In genomic region chr19:47089718-47090525, GRCm38 (mm10) we compare ENCODE assay signal across 8 mouse cellular contexts. TPM values are rescaled to one million over a fixed set of nuclear protein-coding genes. Genes with fewer than 3 reads are reported as not detected.
A peak's percentile ranks its signal among the peaks of the same experiment; 100 is the strongest.
DNase-seq lines count a peak whose midpoint lies in the region; ATAC-seq and TF ChIP-seq lines count a peak whose summit lies in the region.

No protein-coding gene starts in this region.

- ATAC-seq in heart, embryonic 15.5 days (replicated peaks; ENCODE audit: insufficient number of reproducible peaks, insufficient read depth, low FRiP score, low read depth): peak; percentile 60
- ATAC-seq in CD4-positive, CD25-positive, alpha-beta regulatory T cell, adult 4 months: peak; percentile 32
- ATAC-seq in forebrain, postnatal 0 days: peak; percentile 57
- peak; percentile 66 for ATAC-seq in limb, embryonic 12.5 days (ENCODE audit: insufficient number of reproducible peaks, insufficient read depth, low FRiP score, low TSS enrichment, low read depth)

- H3ac ChIP-seq in myocyte (ENCODE audit: control insufficient read depth, insufficient read length): peak overlapping the region; percentile 75

- peak overlapping the region; percentile 93 for H3K27ac ChIP-seq in heart, embryonic 15.5 days
- H3K27ac ChIP-seq in forebrain, postnatal 0 days (ENCODE audit: low read depth, low read length): peak overlapping the region; percentile 87
- peak overlapping the region; percentile 83 for H3K27ac ChIP-seq in limb, embryonic 12.5 days

- WGBS in heart, embryonic 15.5 days: under 1% methylated on average over 36 of the region's 36 CpGs
- 2% methylated on average over 36 of the region's 36 CpGs for WGBS in forebrain, postnatal 0 days
- 2% methylated on average over 36 of the region's 36 CpGs for WGBS in limb, embryonic 12.5 days

- intact Hi-C loops in heart, postnatal 36 days (cut with DNase I): loop anchor here (1.0 kb wide), 1 partner anchor 22 kb away; no protein-coding TSS in a partner anchor

- TF ChIP-seq CTCF in forebrain, postnatal 0 days (IDR thresholded peaks at IDR 0.05; ENCODE audit: low read depth): no peak

- peaks cover 20% of the 10 kb centered on the region for H3K36me3 ChIP-seq in heart, embryonic 15.5 days
- peaks cover 22% of the 10 kb centered on the region for H3K36me3 ChIP-seq in forebrain, postnatal 0 days (ENCODE audit: insufficient read depth)
- H3K36me3 ChIP-seq in limb, embryonic 12.5 days: peaks cover 43% of the 10 kb centered on the region
- H3K36me3 ChIP-seq in myocyte (ENCODE audit: control insufficient read depth, insufficient read depth): peaks cover 35% of the 10 kb centered on the region

- H3K4me3 ChIP-seq in heart, embryonic 15.5 days: peak overlapping the region; percentile 80
- H3K4me3 ChIP-seq in forebrain, postnatal 0 days (ENCODE audit: low read depth, low read length): peak overlapping the region; percentile 92
- peak overlapping the region; percentile 94 for H3K4me3 ChIP-seq in limb, embryonic 12.5 days (replicated peaks)
- peak overlapping the region; percentile 100 for H3K4me3 ChIP-seq in myocyte

- H3K27me3 ChIP-seq in heart, embryonic 15.5 days: no peaks in the 10 kb centered on the region
- H3K27me3 ChIP-seq in forebrain, postnatal 0 days (ENCODE audit: insufficient read depth, low read length): no peaks in the 10 kb centered on the region
- no peaks in the 10 kb centered on the region for H3K27me3 ChIP-seq in limb, embryonic 12.5 days
- no peaks in the 10 kb centered on the region for H3K27me3 ChIP-seq in myocyte (ENCODE audit: control insufficient read depth, insufficient read depth, insufficient read length)

- H3K4me1 ChIP-seq in heart, embryonic 15.5 days (replicated peaks): peaks cover 22% of the 10 kb centered on the region
- H3K4me1 ChIP-seq in forebrain, postnatal 0 days (ENCODE audit: insufficient read depth): peaks cover 11% of the 10 kb centered on the region; the same call in 1 of the 2 replicates
- peaks cover 17% of the 10 kb centered on the region for H3K4me1 ChIP-seq in limb, embryonic 12.5 days (replicated peaks)

- no peak for TF ChIP-seq POLR2A in myocyte (IDR thresholded peaks at IDR 0.05; ENCODE audit: insufficient read length, low read depth)

- H3K4me2 ChIP-seq in heart, embryonic 15.5 days: peak overlapping the region; percentile 66
- peak overlapping the region; percentile 66 for H3K4me2 ChIP-seq in forebrain, postnatal 0 days (ENCODE audit: low read depth)
- H3K4me2 ChIP-seq in limb, embryonic 12.5 days: peak overlapping the region; percentile 74
- H3K4me2 ChIP-seq in myocyte (ENCODE audit: low read depth): peak overlapping the region; percentile 100

- H3K9ac ChIP-seq in heart, embryonic 15.5 days: peak overlapping the region; percentile 97
- H3K9ac ChIP-seq in forebrain, postnatal 0 days: peak overlapping the region; percentile 98
- peak overlapping the region; percentile 98 for H3K9ac ChIP-seq in limb, embryonic 12.5 days (replicated peaks)

- DNase-seq in heart, postnatal 36 days: no peak
- peak; percentile 24 for DNase-seq in T-cell, adult 2 months (ENCODE audit: low spot score)
- DNase-seq in forebrain, postnatal 0 days: peak; percentile 23
- no peak for DNase-seq in layer of hippocampus, adult 11-12 months (ENCODE audit: low spot score)

- H3K79me2 ChIP-seq in myocyte (ENCODE audit: control insufficient read depth, insufficient read depth): peaks cover 82% of the 10 kb centered on the region

- H3K9me3 ChIP-seq in heart, embryonic 15.5 days (replicated peaks): no peaks in the 10 kb centered on the region
- H3K9me3 ChIP-seq in forebrain, postnatal 0 days (ENCODE audit: low read length): no peaks in the 10 kb centered on the region
- H3K9me3 ChIP-seq in limb, embryonic 12.5 days: no peaks in the 10 kb centered on the region

TF ChIP-seq in myocyte, 11 proteins besides CTCF, POLR2A, EP300 and RAD21:
- TF ChIP-seq REST (IDR thresholded peaks at IDR 0.05; ENCODE audit: insufficient read depth, insufficient read length): no peak
- TF ChIP-seq TCF3 (IDR thresholded peaks at IDR 0.05; ENCODE audit: insufficient read length, low read depth): no peak
- no peak for TF ChIP-seq SRF (IDR thresholded peaks at IDR 0.05; ENCODE audit: control insufficient read depth, insufficient read length, low read depth)
- TF ChIP-seq MYOD1 (IDR thresholded peaks at IDR 0.05; ENCODE audit: control insufficient read depth in 1 of 3, insufficient read length in 2 of 3, low read depth in 2 of 3): no peak
- no peak for TF ChIP-seq E2F4 (IDR thresholded peaks at IDR 0.05; ENCODE audit: insufficient read depth)
- TF ChIP-seq CEBPB (IDR thresholded peaks at IDR 0.05; ENCODE audit: insufficient read depth, poor library complexity, severe bottlenecking): no peak

RNA-seq across cellular contexts. Expression of gene Usmg5, which starts 0.5 kb away (rescaled TPM):
- 1,922 and 3,380 TPM in 2 replicates for polyA plus RNA-seq in heart, embryonic 15.5 days (2015; fragmentation: Nextera tagmentation; extraction: Ambion mirVana)
- total RNA-seq in heart, postnatal 36 days (2021): 1,000 to 10,000 TPM; 2,349 to 2,453 TPM
- 100 to 1,000 TPM; 175 to 307 TPM for polyA plus RNA-seq in CD4-positive, CD25-positive, alpha-beta regulatory T cell, adult 4 months (2017; shearing (Covaris generic))
- 734 and 873 TPM in 2 replicates for total RNA-seq in forebrain, postnatal 0 days (2014; rRNA removed)
- 1,990 and 2,687 TPM in 2 replicates for polyA plus RNA-seq in forebrain, postnatal 0 days (2015; fragmentation: Nextera tagmentation; extraction: Ambion mirVana)
- 1,343 and 1,446 TPM in 2 replicates for polyA plus RNA-seq in limb, embryonic 12.5 days (2016; fragmentation: Nextera tagmentation; extraction: Ambion mirVana)
- 1,012 TPM for polyA plus RNA-seq in myocyte (2012; fragmentation: generic; extraction: Trizol)

RNA-seq across cellular contexts. Expression of gene Pdcd11, which starts 0.6 kb away (rescaled TPM):
- 4.6 and 5.2 TPM in 2 replicates for polyA plus RNA-seq in heart, embryonic 15.5 days (2015; fragmentation: Nextera tagmentation; extraction: Ambion mirVana)
- 10 to 100 TPM; 10.3 to 10.8 TPM for total RNA-seq in heart, postnatal 36 days (2021)
- 1 to 10 TPM; 7.9 to 9.4 TPM for polyA plus RNA-seq in CD4-positive, CD25-positive, alpha-beta regulatory T cell, adult 4 months (2017; shearing (Covaris generic))
- total RNA-seq in forebrain, postnatal 0 days (2014; rRNA removed): 12.5 and 17.2 TPM in 2 replicates
- 3.1 and 3.8 TPM in 2 replicates for polyA plus RNA-seq in forebrain, postnatal 0 days (2015; fragmentation: Nextera tagmentation; extraction: Ambion mirVana)
- 12.8 and 13.4 TPM in 2 replicates for polyA plus RNA-seq in limb, embryonic 12.5 days (2016; fragmentation: Nextera tagmentation; extraction: Ambion mirVana)
- polyA plus RNA-seq in myocyte (2012; fragmentation: generic; extraction: Trizol): 16.1 TPM

RNA-seq across cellular contexts. Expression of gene Taf5, which starts 22.4 kb away (rescaled TPM):
- 2.6 and 3.2 TPM in 2 replicates for polyA plus RNA-seq in heart, embryonic 15.5 days (2015; fragmentation: Nextera tagmentation; extraction: Ambion mirVana)
- total RNA-seq in heart, postnatal 36 days (2021): 1 to 10 TPM; 3.0 to 3.3 TPM
- polyA plus RNA-seq in CD4-positive, CD25-positive, alpha-beta regulatory T cell, adult 4 months (2017; shearing (Covaris generic)): 1 to 10 TPM; 2.0 to 2.8 TPM
- 12.9 and 16.0 TPM in 2 replicates for total RNA-seq in forebrain, postnatal 0 days (2014; rRNA removed)
- 3.0 and 3.6 TPM in 2 replicates for polyA plus RNA-seq in forebrain, postnatal 0 days (2015; fragmentation: Nextera tagmentation; extraction: Ambion mirVana)
- polyA plus RNA-seq in limb, embryonic 12.5 days (2016; fragmentation: Nextera tagmentation; extraction: Ambion mirVana): 10.8 and 11.4 TPM in 2 replicates
- 2.5 TPM for polyA plus RNA-seq in myocyte (2012; fragmentation: generic; extraction: Trizol)

RNA-seq across cellular contexts. Expression of gene Pcgf6, which starts 39.2 kb away (rescaled TPM):
- 6.8 and 7.8 TPM in 2 replicates for polyA plus RNA-seq in heart, embryonic 15.5 days (2015; fragmentation: Nextera tagmentation; extraction: Ambion mirVana)
- 1 to 10 TPM; 3.0 to 3.4 TPM for total RNA-seq in heart, postnatal 36 days (2021)
- polyA plus RNA-seq in CD4-positive, CD25-positive, alpha-beta regulatory T cell, adult 4 months (2017; shearing (Covaris generic)): 1 to 10 TPM; 7.4 to 8.9 TPM
- 29.9 and 33.3 TPM in 2 replicates for total RNA-seq in forebrain, postnatal 0 days (2014; rRNA removed)
- 13.7 and 20.9 TPM in 2 replicates for polyA plus RNA-seq in forebrain, postnatal 0 days (2015; fragmentation: Nextera tagmentation; extraction: Ambion mirVana)
- polyA plus RNA-seq in limb, embryonic 12.5 days (2016; fragmentation: Nextera tagmentation; extraction: Ambion mirVana): 34.5 and 35.7 TPM in 2 replicates
- 5.6 TPM for polyA plus RNA-seq in myocyte (2012; fragmentation: generic; extraction: Trizol)

RNA-seq across cellular contexts. Expression of gene Calhm2, which starts 48.2 kb away (rescaled TPM):
- 4.6 and 6.5 TPM in 2 replicates for polyA plus RNA-seq in heart, embryonic 15.5 days (2015; fragmentation: Nextera tagmentation; extraction: Ambion mirVana)
- total RNA-seq in heart, postnatal 36 days (2021): 1 to 10 TPM; 4.0 to 4.6 TPM
- polyA plus RNA-seq in CD4-positive, CD25-positive, alpha-beta regulatory T cell, adult 4 months (2017; shearing (Covaris generic)): 10 to 100 TPM; 13.0 to 27.1 TPM
- total RNA-seq in forebrain, postnatal 0 days (2014; rRNA removed): 1.1 and 2.9 TPM in 2 replicates
- 0.62 and 0.80 TPM in 2 replicates for polyA plus RNA-seq in forebrain, postnatal 0 days (2015; fragmentation: Nextera tagmentation; extraction: Ambion mirVana)
- 5.3 and 6.2 TPM in 2 replicates for polyA plus RNA-seq in limb, embryonic 12.5 days (2016; fragmentation: Nextera tagmentation; extraction: Ambion mirVana)
- polyA plus RNA-seq in myocyte (2012; fragmentation: generic; extraction: Trizol): 1.4 TPM

Comparison
In these comparisons a context has a peak if more than half of its experiments do, and no peak if none do; other contexts are left out.
1. DNase-seq: peak in T-cell, adult 2 months (single experiment) and forebrain, postnatal 0 days (single experiment); none in heart, postnatal 36 days (0 of 2) and layer of hippocampus, adult 11-12 months (single experiment).
2. Peak in every context shown above with its lines, with median percentiles within 50 percentile points of each other: ATAC-seq, H3K27ac ChIP-seq, H3K4me2 ChIP-seq, H3K4me3 ChIP-seq and H3K9ac ChIP-seq.